Mouse (Mus musculus): Measurements from ENCODE around the gene Olfr669. TPM values are rescaled to one million over a fixed set of nuclear protein-coding genes. Genes with fewer than 3 reads are reported as not detected.
"Not testable (repeated sequence)": the region's sequence is repeated elsewhere in the genome, so short reads cannot be mapped to it uniquely, and the experiment has no call there.

Gene Olfr669
- total RNA-seq (2017) = not detected in 2 replicates

- no peak for ATAC-seq (replicated peaks in 1 of 2; ENCODE audit: insufficient read depth in 1 of 2, low FRiP score in 2 of 2, low TSS enrichment in 1 of 2, low read depth in 1 of 2, poor library complexity in 2 of 2, severe bottlenecking in 2 of 2)
Observed at GRCm38 (mm10) chr7:104933940-104934339, at the start of gene Olfr669. Gene Olfr669, plus strand, starts transcription at chr7:104934240.

- no peak for ATAC-seq (replicated peaks in 1 of 2; ENCODE audit: insufficient read depth in 1 of 2, low FRiP score in 2 of 2, low TSS enrichment in 1 of 2, low read depth in 1 of 2, poor library complexity in 2 of 2, severe bottlenecking in 2 of 2)
Observed at GRCm38 (mm10) chr7:104895852-104896251, 38.2 kb upstream of the Olfr669 start, which contains the start of gene Olfr666. Gene Olfr666, minus strand, starts transcription at chr7:104895952.

- no peak for ATAC-seq (replicated peaks in 1 of 2; ENCODE audit: insufficient read depth in 1 of 2, low FRiP score in 2 of 2, low TSS enrichment in 1 of 2, low read depth in 1 of 2, poor library complexity in 2 of 2, severe bottlenecking in 2 of 2)
Observed at GRCm38 (mm10) chr7:104921382-104921781, 12.7 kb upstream of the Olfr669 start, which contains the start of gene Olfr667. Gene Olfr667, minus strand, starts transcription at chr7:104921482.

GRCm38 (mm10) chr7:104927957-104928356 is 6.1 kb upstream of the Olfr669 start, which contains the start of gene Olfr668:
Gene Olfr668, minus strand, starts transcription at chr7:104928057.
- no peak for ATAC-seq (replicated peaks in 1 of 2; ENCODE audit: insufficient read depth in 1 of 2, low FRiP score in 2 of 2, low TSS enrichment in 1 of 2, low read depth in 1 of 2, poor library complexity in 2 of 2, severe bottlenecking in 2 of 2)

DNA sequence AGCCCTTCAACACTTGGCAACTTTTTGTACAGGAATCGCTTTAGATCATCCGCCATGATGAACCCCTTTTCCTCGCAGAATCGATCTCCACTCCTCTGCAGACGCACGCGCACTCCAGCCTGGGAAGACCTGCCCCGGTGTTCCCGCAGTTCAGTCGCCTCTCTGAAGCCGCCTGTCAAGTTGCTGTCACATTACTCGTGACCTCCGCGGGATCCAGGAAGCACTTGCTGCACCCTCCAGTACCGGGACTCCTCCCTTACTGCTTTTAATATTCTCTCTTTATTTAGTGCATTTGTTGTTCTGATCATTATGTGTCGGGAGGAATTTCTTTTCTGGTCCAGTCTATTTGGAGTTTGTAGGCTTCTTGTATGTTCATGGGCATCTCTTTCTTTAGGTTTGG is 16.2 kb downstream of the Olfr669 start:
- peak; percentile 59 to 69; a peak in 1 of 4 replicates for ATAC-seq (replicated peaks in 1 of 2; ENCODE audit: insufficient read depth in 1 of 2, low FRiP score in 2 of 2, low TSS enrichment in 1 of 2, low read depth in 1 of 2, poor library complexity in 2 of 2, severe bottlenecking in 2 of 2)

- no peak for ATAC-seq (replicated peaks in 1 of 2; ENCODE audit: insufficient read depth in 1 of 2, low FRiP score in 2 of 2, low TSS enrichment in 1 of 2, low read depth in 1 of 2, poor library complexity in 2 of 2, severe bottlenecking in 2 of 2)
Observed at GRCm38 (mm10) chr7:104962520-104962919, 28.5 kb downstream of the Olfr669 start, which contains the start of gene Olfr670. Gene Olfr670, minus strand, starts transcription at chr7:104962620.

DNA sequence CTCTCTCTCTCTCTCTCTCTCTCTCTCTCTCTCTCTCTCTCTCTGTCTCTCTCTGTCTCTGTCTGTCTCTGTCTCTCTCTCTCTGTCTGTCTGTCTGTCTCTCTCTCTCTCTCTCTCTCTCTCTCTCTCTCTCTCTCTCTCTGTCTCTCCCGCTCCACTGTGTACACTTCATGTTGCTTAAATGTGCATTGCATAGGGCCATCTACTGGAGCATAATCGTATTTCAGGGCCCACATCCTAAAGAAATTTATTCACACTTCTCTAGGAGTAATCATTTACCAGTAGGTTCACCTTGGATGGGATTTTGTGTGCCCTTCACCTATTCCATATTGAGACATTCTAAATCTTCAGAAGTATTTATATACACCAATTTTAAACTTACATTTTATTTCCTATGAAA is 38.5 kb downstream of the Olfr669 start:
- not testable (repeated sequence) for ATAC-seq (replicated peaks in 1 of 2; ENCODE audit: insufficient read depth in 1 of 2, low FRiP score in 2 of 2, low TSS enrichment in 1 of 2, low read depth in 1 of 2, poor library complexity in 2 of 2, severe bottlenecking in 2 of 2)

DNA sequence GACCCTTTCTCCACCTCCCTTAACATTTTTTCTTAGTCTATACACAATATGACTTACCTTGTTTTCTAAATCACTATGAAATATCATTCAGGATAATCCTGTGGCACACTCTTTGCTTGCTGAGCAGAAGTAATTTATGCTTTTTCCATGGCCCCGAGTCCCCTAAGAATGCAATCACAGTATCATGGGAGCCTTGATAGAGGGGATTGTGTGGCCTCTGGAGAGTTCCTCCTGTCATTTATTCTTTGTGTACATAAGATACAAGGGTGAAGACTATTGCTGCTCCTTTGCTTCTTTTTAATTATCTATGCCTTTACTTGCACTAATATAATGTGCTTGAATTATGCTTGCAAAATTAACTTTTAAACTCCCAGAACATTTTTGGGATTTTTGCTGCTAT is 45.0 kb downstream of the Olfr669 start, which contains the start of gene Olfr671:
TSS of gene Olfr671 (minus strand) at position 101 of the 400 bp plus-strand sequence.
- ATAC-seq (replicated peaks in 1 of 2; ENCODE audit: insufficient read depth in 1 of 2, low FRiP score in 2 of 2, low TSS enrichment in 1 of 2, low read depth in 1 of 2, poor library complexity in 2 of 2, severe bottlenecking in 2 of 2) = no peak

Other genes with a start within 250 kb of the Olfr669 start
- gene Olfr661, start 247.7 kb upstream of the Olfr669 start, total RNA-seq (2017) = not detected in 2 replicates
- not detected in 2 replicates for gene Usp17le, start 156.8 kb upstream of the Olfr669 start, total RNA-seq (2017)
- gene Usp17lb, start 91.6 kb upstream of the Olfr669 start, total RNA-seq (2017) = not detected in 2 replicates
- not detected in 2 replicates for gene Usp17la, start 77.2 kb upstream of the Olfr669 start, total RNA-seq (2017)
- gene Olfr665, start 56.2 kb upstream of the Olfr669 start, total RNA-seq (2017) = not detected in 2 replicates
- gene Olfr666, start 38.3 kb upstream of the Olfr669 start, total RNA-seq (2017) = not detected in 2 replicates
- not detected in 2 replicates for gene Olfr667, start 12.8 kb upstream of the Olfr669 start, total RNA-seq (2017)
- not detected in 2 replicates for gene Olfr668, start 6.2 kb upstream of the Olfr669 start, total RNA-seq (2017)
- gene Olfr670, start 28.4 kb downstream of the Olfr669 start, total RNA-seq (2017) = not detected in 2 replicates
- gene Olfr671, start 44.9 kb downstream of the Olfr669 start, total RNA-seq (2017) = not detected in 2 replicates
- not detected in 2 replicates for gene Olfr672, start 67.8 kb downstream of the Olfr669 start, total RNA-seq (2017)
- gene Olfr675, start 94.2 kb downstream of the Olfr669 start, total RNA-seq (2017) = not detected in 2 replicates
- not detected in 2 replicates for gene Olfr676, start 98.5 kb downstream of the Olfr669 start, total RNA-seq (2017)
- not detected in 2 replicates for gene Olfr677, start 117.1 kb downstream of the Olfr669 start, total RNA-seq (2017)
- gene Olfr678, start 130.2 kb downstream of the Olfr669 start, total RNA-seq (2017) = not detected in 2 replicates
- gene Olfr679, start 147.0 kb downstream of the Olfr669 start, total RNA-seq (2017) = not detected in 2 replicates
- gene Olfr680-ps1, start 158.6 kb downstream of the Olfr669 start, total RNA-seq (2017) = not detected in 2 replicates
- gene Olfr681, start 182.6 kb downstream of the Olfr669 start, total RNA-seq (2017) = not detected in 2 replicates
- gene Olfr683, start 212.8 kb downstream of the Olfr669 start, total RNA-seq (2017) = not detected in 2 replicates
- not detected in 2 replicates for gene Olfr684, start 229.4 kb downstream of the Olfr669 start, total RNA-seq (2017)